Mouse (Mus musculus) bone marrow macrophage, adult 2 months (primary cell): ENCODE measurements at regions not wholly inside any gene's neighbourhood (a gene's known extent, or its start where the extent isn't known, plus 50 kb on each side); places are given as distances from the start of the nearest gene placed in this dataset.
A peak's percentile ranks its signal among the peaks of the same experiment; 100 is the strongest.

ENCODE experiments used
- H3K27ac ChIP-seq: 2 replicates; pipeline ENCODE4 v1.5.1; 2012; ENCODE audit warnings: low read depth, low read length; ENCODE audit not compliant: insufficient read depth
- H3K4me1 ChIP-seq: 2 replicates; pipeline ENCODE4 v1.6.1; 2012; ENCODE audit warnings: low read length; ENCODE audit not compliant: control insufficient read depth, insufficient read depth
- H3K4me3 ChIP-seq: 2 replicates; pipeline ENCODE4 v1.5.1; 2012; ENCODE audit warnings: mild to moderate bottlenecking, low read length, moderate library complexity; ENCODE audit not compliant: insufficient read depth
- CTCF ChIP-seq: IDR thresholded peaks from 2 replicates; pipeline ENCODE4 v1.5.1; 2012; ENCODE audit warnings: low read depth, mild to moderate bottlenecking, low read length, moderate library complexity
- POLR2A ChIP-seq: IDR thresholded peaks from 2 replicates; pipeline ENCODE4 v1.6.1; 2012; ENCODE audit warnings: mild to moderate bottlenecking, low read depth, low read length, borderline replicate concordance

GRCm38 (mm10) chr3:149330041-149330440 is 339.7 kb upstream of the Adgrl2 start:
- Histone ChIP-seq H3K4me1 (peaks cover 42% of the 10 kb centered on the region), H3K4me3 (no peak overlapping the region), H3K27ac (no peak overlapping the region)
- TF ChIP-seq CTCF (no peak), POLR2A (no peak)

GRCm38 (mm10) chr3:149329615-149330014 is 339.3 kb upstream of the Adgrl2 start:
- Histone ChIP-seq H3K27ac (no peak overlapping the region), H3K4me3 (no peak overlapping the region), H3K4me1 (peaks cover 41% of the 10 kb centered on the region)
- TF ChIP-seq POLR2A (no peak), CTCF (no peak)

GRCm38 (mm10) chr3:149326664-149327063 is 336.3 kb upstream of the Adgrl2 start:
- Histone ChIP-seq H3K27ac (peak overlapping the region; percentile 98), H3K4me1 (peaks cover 32% of the 10 kb centered on the region), H3K4me3 (no peak overlapping the region)
- TF ChIP-seq POLR2A: no peak
- TF ChIP-seq CTCF: no peak

- TF ChIP-seq CTCF: no peak
- no peak overlapping the region for H3K27ac ChIP-seq
- H3K4me3 ChIP-seq: no peak overlapping the region
- peaks cover 28% of the 10 kb centered on the region for H3K4me1 ChIP-seq
These were observed 333.7 kb upstream of the Adgrl2 start for GRCm38 (mm10) chr3:149324088-149324487.

- H3K4me1 ChIP-seq: peaks cover 3% of the 10 kb centered on the region
- H3K27ac ChIP-seq: no peak overlapping the region
- TF ChIP-seq POLR2A: no peak
- no peak for TF ChIP-seq CTCF
- H3K4me3 ChIP-seq: no peak overlapping the region
These were observed 328.4 kb upstream of the Adgrl2 start for GRCm38 (mm10) chr3:149318728-149319127.

- Histone ChIP-seq H3K4me1 (peaks cover 7% of the 10 kb centered on the region), H3K4me3 (no peak overlapping the region), H3K27ac (no peak overlapping the region)
- TF ChIP-seq POLR2A: no peak
- no peak for TF ChIP-seq CTCF
These were observed 323.9 kb upstream of the Adgrl2 start for GRCm38 (mm10) chr3:149314258-149314657.

GRCm38 (mm10) chr3:149313217-149313616 is 322.9 kb upstream of the Adgrl2 start:
- H3K27ac ChIP-seq: no peak overlapping the region
- peaks cover 7% of the 10 kb centered on the region for H3K4me1 ChIP-seq
- TF ChIP-seq POLR2A (no peak), CTCF (no peak)
- H3K4me3 ChIP-seq: no peak overlapping the region

- H3K27ac ChIP-seq: no peak overlapping the region
- no peak for TF ChIP-seq POLR2A
- TF ChIP-seq CTCF: no peak
- H3K4me1 ChIP-seq: peaks cover 7% of the 10 kb centered on the region
- no peak overlapping the region for H3K4me3 ChIP-seq
These were observed 321.2 kb upstream of the Adgrl2 start for GRCm38 (mm10) chr3:149311576-149311975.

GRCm38 (mm10) chr3:149306709-149307108 is 316.4 kb upstream of the Adgrl2 start:
- no peak overlapping the region for H3K4me3 ChIP-seq
- H3K27ac ChIP-seq: no peak overlapping the region
- TF ChIP-seq CTCF (no peak), POLR2A (no peak)
- no peaks in the 10 kb centered on the region for H3K4me1 ChIP-seq

- Histone ChIP-seq H3K4me3 (no peak overlapping the region), H3K27ac (no peak overlapping the region), H3K4me1 (no peaks in the 10 kb centered on the region)
- TF ChIP-seq POLR2A (no peak), CTCF (no peak)
These were observed 315.9 kb upstream of the Adgrl2 start for GRCm38 (mm10) chr3:149306291-149306690.

GRCm38 (mm10) chr3:149305440-149305839 is 315.1 kb upstream of the Adgrl2 start:
- Histone ChIP-seq H3K4me3 (no peak overlapping the region), H3K27ac (no peak overlapping the region), H3K4me1 (no peaks in the 10 kb centered on the region)
- no peak for TF ChIP-seq CTCF
- no peak for TF ChIP-seq POLR2A
